Mouse (Mus musculus): ENCODE data around the gene Nt5c3b.

DNA sequence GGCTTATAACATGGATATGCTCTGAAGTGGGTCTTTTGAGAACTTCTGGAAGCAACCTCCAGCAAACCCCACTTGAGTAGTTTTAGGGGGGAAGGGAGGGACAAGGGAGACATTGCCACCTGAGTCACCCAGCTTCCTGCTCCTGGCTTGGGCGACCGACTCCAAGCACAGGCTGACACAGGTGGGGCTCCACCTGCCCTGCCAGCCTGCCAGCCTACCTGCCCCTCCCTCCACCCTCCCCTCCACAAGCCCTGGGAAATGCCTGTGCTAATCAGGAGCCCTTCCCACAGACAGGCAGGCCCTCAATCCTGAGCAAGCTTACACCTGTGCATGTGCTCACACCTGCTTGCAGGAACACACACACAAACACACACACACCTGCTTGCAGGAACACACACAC lies 38.9 kb downstream of the Nt5c3b start:
- TF ChIP-seq MAFK (IDR thresholded peaks at IDR 0.05; ENCODE audit: insufficient read depth, low read depth, low read length) (no peak), CHD2 (IDR thresholded peaks at IDR 0.05; ENCODE audit: low read depth, low read length) (no peak), ZNF384 (IDR thresholded peaks at IDR 0.05; ENCODE audit: low read depth, low read length) (no peak)
